Mouse (Mus musculus) spleen, postnatal 10 days (tissue): ENCODE data around the gene Gdap1l1.
"Not testable (repeated sequence)": the region's sequence is repeated elsewhere in the genome, so short reads cannot be mapped to it uniquely, and the experiment has no call there.

Experiments used
- DNase-seq, 2 experiments: peaks; one replicate each; pipeline ENCODE4 v3.0.0; 2021 to 2022; ENCODE audit warnings: low spot score in 2 of 2

Gdap1l1 gene

DNA sequence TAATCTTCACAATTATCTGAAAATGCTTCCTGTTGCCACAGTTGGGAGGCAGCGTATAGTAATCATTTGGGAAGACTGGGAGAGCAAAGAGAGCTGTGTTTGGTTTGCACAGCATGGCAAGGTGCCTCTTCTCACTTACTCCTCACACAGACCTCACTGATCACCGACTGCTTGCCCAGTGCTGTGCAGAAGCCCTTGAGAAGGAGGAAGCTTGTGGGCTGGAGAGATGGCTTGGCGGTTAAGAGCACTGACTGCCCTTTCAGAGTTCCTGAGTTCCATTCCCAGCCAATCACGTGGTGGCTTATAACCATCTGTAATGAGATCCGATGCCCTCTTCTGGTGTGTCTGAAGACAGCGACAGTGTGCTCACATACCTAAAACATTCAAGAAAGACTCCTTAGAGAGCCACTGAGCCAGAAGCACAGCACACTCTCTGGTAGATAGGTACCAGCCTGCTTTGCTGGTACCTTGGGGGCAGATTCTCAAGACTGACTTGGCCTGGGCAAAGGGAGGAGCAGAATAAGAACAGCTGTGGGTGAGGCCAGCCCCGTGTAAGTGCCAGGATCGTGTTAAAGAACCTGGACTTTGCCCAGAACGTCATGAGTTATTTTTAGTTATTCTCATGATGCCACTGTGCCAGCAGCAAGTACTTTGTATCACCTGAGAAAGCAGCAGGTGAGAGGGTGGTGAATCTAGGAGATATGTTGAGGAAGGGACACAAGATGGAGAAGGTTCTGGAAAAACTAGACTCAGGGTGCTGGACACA lies 15.2 kb upstream of the Gdap1l1 start:
- no peak for DNase-seq

DNA sequence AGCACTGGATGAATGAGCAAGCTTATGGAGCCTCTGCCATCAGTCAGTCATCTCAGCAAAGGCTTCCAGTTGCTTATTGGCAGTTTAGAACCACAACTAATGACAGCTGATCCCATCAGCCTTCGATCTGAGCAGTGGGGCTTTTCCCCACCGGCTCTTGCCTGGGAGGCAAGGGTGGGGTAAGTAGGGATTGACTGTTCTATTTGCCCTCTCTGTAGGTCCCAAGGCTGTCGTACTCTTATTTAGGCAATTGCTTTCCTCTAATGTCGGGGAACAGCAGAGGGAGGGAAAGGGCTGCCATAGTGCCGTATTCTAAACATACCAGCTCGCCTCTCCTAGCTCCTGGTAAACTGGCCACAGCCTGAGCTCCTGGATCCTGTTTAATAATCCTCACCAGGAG lies 13.7 kb upstream of the Gdap1l1 start, which contains the start of gene Oser1:
Oser1 (minus strand) TSS at position 101 of the 400 bp plus-strand sequence.
- no peak for DNase-seq

DNA sequence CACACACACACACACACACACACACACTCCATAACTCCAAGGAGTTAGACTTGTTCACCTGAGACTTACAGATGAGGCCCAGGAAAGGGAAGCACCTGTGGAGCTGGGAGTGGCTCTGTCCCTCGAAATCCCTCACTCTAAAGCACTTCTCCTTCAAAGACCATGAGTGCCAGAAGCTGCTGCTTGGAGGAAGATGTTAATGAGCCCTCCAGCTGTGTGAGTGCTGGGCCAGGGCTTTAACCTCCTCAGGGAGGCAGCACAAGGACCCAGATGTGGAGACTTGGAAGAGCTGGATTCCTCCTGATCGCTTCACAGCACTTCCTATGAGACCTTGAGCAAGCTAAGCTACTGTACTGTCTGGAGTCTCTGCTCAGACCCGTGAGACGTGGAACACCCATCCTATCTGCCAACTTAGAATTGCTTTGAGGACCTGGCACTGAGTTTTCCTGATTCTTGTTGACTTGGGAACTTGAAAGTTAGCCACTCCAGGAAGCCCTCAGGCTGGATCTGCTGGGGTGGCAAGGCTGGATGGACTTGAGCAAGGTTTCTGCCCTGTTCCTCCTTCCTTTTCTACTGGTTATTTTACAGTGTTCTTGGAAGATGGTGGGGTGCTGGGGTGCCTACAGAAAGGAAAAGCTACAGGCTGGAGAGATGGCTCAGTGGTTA lies 9.8 kb upstream of the Gdap1l1 start:
- DNase-seq: no peak

DNA sequence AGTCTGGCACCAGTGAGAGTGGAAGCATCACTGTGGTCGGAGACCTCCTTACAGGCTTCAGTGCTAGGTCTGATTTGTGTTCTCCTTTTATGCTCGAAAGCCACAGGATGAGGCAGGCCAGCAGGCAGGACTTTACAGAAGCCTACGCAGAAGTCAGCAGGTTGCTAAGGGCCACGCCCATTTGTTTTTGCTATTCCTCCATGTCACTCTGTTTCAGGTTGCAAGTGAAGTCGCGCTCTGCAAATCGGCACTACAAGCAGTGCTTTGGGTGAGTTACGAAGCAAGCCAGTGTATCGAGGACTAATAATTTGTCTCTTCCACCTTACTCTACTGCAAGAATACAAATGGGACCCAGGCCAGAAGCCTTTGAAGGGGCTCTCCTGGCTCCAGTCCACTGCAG lies 7.0 kb upstream of the Gdap1l1 start:
- DNase-seq: no peak

DNA sequence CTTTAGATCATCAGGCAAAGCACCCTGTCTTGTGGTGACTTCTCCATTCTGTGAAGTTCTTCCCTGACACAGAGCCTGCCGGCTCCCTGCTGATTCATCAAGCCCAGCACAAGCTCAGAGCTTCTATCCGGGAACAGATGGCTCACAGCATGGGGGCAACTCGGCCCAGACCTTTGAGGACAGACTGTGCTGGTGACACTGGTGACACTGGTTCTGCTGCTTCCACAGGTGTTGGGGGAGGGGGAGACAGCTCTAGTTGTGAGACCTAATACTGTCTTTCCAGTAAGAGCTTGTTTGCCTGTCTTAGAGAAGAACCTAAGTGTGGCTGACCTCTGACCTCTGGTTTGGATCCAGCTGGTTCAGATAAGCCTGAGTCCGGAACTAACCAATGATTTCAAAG lies 4.3 kb upstream of the Gdap1l1 start:
- DNase-seq: no peak

DNA sequence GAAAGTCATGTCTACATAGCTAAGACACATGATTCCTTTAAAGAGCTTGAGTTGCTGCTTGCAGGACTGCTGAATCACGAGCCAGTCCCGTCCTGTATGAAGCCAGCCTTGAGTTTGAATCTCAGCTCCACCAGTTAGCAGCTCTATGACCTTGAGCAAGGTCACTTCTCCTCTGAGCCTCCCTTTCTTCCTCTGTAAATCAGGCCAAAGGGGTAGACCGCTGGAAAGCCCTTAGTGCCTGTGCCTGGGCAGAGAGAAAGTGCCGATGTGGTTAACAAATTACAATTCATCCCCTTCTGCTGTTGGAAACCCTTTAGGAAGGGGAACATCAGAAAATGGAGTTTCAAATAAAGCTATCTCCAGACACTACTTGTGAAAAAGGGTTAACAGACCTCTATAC lies 476 bp upstream of the Gdap1l1 start:
- DNase-seq: no peak

DNA sequence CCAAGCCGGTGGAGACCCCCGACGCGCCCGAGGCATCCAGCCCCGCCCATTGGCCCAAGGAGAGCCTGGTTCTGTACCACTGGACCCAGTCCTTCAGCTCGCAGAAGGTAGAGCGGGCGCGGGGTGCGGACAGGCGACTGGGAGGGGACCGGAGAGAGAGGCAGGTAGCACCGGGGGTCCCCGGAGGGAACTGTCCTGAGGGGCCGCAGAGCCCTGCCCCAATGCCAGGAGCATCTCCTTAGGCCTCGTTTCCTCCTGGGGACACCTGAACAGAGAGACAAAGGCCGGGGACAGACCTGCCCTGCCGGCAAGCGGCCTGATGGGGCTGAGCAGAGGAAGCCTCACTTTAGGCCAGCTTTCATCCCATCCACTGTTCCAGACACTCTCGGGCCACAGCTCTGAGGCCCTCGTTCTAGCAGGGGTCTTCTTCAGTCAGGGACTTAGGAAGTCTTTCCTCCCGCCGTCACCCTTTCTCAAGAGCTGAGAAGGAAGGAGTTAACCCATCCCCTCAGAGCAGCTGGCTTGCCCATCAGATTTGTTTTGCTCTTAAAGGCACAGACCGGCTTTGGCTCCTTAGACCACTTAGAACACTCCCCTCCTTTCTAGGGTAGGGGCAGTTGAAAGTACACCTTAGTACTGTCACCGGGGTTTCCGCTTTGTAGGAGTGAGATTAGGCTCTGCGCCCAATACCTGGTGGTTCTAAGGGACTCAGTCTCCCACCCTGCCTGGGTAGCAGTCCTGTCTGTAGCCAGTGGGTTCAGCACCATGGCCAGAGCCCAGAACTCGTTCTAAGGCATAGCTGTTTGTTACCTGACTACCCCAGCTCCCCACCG lies 559 bp downstream of the Gdap1l1 start:
- DNase-seq: peak in 1 of 2 experiments; percentile 50

DNA sequence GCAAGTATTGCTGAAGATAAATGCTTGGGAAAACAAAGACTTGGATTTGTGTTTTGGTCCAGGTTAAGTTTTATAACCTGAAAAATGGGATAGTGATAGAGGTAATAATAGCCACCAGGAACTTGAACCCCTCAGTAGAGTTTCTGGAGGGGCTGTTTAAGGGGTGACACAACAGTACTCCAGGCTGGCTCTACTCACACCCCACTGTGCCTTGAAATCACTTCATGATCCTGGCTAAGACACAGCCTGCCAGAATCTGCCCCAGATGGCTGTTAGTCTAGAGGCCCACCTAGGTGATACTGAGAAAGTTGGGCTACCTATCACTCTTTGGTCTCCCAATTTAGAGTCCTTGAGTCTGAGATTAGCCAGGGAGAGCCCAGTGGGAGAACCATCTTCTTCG lies 1.2 kb downstream of the Gdap1l1 start:
- DNase-seq: no peak

DNA sequence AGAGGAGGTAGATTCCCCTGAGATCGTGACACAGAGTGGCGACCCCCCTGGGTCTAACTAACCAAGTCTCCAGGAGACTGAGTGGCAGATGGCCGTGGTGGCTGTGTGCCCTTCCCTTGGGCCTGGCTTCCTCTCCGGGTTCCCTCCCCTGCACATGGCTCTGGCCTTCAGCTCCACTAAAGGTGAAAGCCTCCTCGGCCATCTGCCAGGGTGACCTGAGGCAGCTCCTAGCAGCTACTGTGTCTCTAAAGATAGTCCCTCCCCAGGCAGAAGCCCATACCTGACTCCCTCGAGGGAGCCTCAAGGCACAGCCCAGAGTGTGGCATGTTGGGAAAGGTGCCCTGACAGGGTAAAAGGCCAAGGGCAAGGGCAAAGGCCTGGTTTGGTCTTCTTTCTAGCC lies 5.3 kb downstream of the Gdap1l1 start:
- DNase-seq: no peak

DNA sequence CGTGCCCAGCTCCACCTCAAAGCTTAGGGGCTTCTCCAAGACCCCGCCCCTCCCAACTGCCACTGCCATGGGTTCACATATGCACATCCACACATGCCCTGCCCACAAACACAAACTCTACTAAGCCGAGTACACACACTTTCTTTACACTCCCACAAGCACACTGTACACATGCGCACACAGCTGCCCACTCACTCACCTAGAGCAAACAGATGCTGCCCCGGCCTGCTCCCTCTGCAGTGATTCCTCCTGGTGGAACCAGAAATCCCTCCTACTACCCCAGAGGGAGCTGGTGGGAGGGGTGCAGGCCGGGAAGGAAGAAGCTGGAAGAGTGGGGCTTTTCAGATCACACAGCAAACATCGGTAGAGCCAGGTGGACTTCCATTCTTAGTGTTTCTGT lies 5.7 kb downstream of the Gdap1l1 start:
- no peak for DNase-seq

DNA sequence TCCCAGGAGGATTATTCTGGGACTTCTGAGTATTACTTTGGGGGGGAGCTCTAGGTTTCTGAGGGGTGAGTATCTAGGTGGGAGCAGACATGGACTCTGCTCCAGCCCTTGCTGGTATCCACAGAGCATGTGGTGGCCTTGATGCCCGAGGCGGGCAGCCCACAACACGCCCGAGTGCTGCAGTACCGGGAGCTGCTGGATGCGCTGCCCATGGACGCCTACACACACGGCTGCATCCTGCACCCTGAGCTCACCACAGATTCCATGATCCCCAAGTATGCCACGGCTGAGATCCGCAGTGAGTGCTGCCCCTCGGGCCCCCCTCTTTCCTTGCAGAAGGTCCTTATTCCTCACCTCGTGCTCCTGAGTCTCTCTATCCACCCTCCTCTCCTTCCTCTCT lies 9.1 kb downstream of the Gdap1l1 start:
- no peak for DNase-seq

DNA sequence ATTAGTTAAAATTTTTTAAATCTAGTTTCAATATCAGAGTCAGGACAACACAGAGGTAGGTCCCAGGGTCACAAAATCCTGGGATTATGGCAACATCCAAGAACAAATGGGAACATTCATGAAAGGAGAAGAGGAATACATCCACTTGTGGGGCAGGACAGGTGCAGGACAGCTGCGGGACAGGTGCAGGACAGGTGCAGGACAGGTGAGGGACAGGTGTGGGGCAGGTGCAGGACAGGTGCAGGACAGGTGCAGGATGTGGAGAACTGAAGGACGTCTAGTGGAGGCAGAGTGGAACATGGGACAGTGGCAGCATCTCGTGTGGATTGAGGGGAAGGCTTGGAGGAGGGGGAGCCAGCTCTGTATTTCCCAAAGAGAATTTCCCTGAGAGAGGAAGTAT lies 11.0 kb downstream of the Gdap1l1 start:
- no peak for DNase-seq

DNA sequence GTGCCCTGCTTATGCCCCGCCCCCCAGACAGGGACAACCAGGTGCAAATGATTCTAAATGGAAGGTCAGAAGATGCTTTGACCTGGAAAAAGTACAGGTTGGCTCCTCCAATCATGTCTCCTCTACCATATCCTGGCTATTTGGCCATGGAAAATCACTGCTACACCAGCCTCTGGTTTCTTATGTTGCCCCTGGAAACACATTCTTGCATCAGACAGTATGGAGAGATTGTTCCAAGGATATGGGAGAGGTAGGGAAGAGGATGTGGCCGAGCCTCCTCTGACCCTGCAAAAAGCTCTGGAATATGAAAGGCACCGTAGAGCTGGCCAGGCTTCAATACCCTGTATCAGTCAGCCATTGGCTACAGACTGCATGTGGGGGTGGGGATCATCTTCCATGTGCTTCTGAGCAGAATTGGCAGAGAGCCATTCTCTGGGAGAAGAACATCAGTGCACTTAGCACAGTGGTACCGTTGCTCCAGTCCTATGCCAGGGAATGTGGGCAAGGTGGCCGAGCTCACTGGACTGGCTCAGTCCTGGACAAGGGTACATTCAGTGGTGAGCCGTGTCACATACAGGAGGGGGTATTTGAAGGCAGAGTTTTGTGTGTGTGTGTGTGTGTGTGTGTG lies 12.5 kb downstream of the Gdap1l1 start:
- no peak for DNase-seq

DNA sequence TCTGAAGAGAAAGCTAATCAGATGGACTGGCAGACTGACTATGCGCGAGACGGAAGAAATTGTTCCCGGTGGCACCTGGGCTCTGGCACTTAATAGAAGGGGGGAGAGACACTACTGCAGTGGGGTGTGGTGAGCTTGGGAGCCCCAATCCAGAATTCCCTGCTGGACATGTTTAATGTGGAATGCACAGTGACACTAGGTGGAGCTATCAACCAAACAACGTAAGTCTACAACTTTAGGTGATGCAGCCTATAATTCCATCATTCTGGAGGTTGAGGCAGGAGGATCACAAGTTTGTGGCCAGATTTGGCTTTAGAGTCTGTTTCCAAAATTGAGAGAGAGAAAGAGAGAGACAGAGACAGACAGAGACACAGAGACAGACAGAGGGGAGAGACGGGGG lies 14.5 kb downstream of the Gdap1l1 start:
- no peak for DNase-seq

DNA sequence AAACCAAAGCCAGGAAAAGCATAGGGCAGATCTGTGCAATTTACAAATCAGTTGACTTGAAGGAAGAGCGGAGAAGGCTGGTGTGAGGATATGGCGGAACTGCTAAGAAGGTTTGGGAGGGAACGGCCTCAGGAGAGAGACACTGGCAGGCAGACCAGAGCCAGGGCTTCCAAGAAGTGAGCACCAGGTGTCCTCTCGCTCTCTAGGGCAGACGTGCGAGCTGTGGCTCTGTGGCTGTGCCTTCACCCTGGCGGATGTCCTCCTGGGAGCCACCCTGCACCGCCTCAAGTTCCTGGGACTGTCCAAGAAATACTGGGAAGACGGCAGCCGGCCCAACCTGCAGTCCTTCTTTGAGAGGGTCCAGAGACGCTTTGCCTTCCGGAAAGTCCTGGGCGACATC lies 15.1 kb downstream of the Gdap1l1 start:
- no peak for DNase-seq

DNA sequence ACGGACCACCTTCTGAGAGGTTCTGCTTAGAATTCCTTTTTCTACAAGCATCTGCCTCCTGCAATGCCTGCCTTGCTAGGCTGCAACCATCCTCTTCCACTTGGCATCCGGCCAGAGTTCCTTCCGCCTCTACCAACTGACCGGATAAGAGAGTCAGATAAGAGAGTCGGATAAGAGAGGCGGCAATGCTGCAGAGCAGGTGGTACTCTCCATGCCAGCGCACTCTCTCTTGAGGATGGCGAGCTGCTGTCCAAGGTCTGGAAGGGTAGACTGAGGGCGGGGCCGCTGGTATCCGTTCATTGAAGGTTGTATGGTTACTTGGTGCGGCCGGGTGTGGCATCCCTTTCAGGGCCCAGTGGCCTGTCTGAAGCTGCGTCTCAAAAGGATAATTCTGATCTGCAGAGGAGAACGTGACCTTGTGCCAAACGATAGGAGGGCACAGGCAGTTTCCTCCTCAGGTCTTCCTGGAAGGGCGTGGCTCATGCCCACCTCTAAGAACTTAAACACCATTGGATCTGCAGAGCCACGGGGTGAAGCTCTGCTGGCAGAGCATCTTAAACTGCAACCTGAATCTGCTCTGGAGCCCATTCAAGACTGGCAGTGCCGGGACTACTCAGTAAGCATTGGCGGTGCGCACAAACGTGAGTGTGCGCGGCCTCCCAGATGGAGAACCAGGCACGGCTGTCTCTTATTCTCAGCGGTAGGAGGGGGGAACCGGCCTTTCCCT lies 20.4 kb downstream of the Gdap1l1 start:
- DNase-seq: no peak

DNA sequence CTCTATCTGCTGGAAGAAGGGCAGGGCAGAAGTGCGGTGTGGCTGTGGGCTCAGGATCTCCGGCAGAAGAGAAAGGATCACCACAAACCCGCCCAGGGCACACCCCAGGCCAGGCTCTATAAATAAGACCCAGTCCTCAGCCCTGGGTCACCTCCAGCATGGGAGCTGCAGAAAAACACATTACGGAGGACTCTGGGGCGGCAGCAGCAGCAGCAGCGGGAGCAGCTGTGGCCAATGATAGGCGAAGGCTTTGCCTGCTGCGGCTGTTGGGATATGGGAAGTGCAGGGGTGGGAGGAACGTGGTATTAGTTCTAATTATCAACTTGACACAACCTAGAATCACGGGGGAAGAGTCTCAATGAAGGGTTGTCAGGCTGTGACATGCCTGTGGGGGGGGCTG lies 21.1 kb downstream of the Gdap1l1 start:
- DNase-seq: no peak

DNA sequence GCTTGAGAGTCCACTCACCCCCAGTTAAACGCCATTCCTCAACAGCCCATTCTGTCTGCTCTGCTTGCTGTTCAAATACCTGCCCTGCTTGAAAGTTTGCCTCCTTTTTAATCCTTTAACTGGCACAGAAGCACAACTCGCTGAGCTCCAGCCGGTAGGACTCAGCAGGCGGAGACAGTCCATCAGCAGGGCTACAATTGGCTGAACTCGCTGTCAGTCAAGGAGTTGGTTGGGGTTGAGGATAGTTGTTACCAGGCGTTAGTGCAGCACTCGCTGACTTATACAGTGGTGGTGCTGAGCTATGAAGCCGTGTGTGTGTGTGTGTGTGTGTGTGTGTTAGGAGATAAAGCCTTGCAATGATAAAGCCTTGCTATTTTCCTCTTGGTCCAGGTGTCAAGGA lies 22.3 kb downstream of the Gdap1l1 start:
- DNase-seq: no peak

DNA sequence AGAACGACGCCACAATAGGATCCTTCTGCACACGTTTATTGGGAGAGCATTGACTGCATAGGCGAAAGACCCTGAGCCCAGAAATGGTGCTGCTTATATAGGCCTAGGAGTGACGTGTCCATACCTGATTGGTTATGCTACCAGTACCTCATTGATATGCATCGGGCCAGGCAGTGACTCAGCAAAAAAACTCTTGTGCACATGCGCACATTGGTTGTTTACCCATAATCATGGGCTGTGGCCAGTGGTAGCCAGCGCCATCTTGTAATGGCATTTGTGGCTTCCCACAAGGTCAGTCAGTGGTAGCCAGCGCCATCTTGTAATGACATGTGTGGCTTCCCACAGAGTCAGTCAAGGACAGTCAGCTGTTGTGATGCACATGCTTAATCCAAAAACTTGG lies 23.0 kb downstream of the Gdap1l1 start:
- DNase-seq: not testable (repeated sequence)

DNA sequence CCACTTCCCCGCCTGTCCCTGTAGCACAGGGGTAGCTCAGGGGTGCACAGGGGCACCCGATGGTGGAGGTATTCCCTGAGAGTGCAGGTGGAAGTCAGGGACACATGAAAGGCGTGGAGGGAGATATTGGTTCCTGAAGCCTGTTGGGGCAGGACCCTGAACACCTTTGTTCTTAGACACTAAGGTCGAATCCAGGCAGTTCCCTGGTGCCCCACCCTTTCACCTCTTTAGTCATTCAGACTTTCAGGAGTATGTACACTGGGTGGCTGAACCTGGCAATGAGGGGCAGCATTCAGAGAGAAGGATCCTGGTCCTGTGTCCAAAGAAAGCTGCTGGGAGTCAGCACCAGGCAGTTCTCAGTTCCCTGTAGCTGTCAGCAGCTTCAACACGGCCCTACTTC lies 24.1 kb downstream of the Gdap1l1 start:
- no peak for DNase-seq

DNA sequence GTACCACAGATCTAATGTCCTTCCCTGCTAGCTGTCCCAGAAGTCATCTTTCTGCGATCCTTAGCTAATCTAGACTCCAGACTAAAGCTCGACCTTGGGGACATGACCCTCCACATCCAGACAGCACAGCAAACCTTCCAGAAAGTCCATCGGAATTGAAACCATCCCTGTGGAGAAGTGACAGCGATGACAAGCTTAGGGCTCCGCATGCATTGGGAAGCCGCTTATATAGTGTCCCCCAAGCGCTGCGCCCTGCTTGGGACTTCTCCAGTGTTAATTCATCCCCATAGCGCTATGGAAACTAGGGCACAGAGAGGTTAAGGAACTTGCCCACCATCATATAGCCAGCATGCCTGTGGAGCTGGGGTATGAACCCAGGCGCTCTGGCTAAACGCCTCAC lies 24.5 kb downstream of the Gdap1l1 start:
- DNase-seq: no peak
